Mouse (Mus musculus) liver, embryonic 14.5 days (tissue): ENCODE results near the gene Rcbtb2.

Experiments used
- CTCF ChIP-seq: IDR thresholded peaks from 2 replicates; pipeline ENCODE4 v1.5.1; 2016; ENCODE audit warnings: antibody characterized with exemption, low read depth, control low read depth
- EP300 ChIP-seq: IDR thresholded peaks from 2 replicates; pipeline ENCODE4 v1.6.1; 2016; ENCODE audit warnings: antibody characterized with exemption, low read depth

DNA sequence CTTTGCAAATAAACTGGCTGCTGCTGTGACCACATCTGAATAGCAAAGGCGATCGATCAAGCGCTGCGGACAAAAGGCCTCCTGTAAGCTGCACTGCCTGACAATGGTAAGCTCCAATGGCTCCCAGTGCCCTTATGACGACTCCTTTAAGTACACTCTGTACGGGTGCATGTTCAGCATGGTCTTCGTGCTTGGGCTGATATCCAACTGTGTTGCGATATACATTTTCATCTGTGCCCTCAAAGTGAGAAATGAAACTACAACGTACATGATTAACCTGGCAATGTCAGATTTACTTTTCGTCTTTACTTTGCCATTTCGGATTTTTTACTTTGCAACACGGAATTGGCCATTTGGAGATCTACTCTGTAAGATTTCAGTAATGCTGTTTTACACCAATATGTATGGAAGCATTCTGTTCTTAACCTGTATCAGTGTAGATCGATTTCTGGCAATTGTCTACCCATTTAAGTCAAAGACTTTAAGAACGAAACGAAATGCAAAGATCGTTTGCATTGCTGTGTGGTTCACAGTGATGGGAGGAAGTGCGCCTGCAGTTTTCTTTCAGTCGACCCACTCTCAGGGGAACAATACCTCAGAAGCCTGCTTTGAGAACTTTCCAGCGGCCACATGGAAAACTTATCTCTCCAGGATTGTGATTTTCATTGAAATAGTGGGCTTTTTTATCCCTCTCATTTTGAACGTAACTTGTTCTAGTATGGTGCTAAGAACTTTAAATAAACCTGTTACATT is 115.8 kb downstream of the Rcbtb2 start:
- TF ChIP-seq CTCF (no peak), EP300 (peak; percentile 5; the same call in 1 of the 2 replicates)
